Mouse (Mus musculus): ENCODE results near the gene Bex1.

The Bex1 gene

DNA sequence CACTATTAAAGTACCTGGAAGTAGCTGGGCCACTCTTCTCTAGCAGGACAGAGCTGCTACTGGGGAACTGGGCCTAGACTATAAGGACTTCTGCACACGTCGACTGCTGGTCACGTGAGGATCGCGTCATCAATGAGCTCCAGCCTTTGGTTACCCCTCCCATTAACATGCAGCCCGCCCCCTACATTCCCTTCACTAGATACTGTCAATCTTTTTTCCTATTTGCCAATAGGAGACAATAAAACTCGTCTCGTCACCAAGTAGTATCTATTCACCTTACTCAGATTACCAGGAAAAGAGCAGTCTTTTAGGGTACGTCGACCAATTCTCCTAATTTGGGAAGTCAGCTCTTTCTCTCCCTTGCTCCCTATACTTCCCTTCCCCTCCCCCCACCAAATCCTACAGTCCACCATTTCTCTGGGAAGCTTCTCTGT, 43.2 kb downstream of the Bex1 start, which contains the start of gene Tceal8:
TSS of gene Tceal8 (minus strand) at position 225 of the 434 bp plus-strand sequence.
- peak; percentile 97 for DNase-seq (ENCODE audit: low read depth, low spot score)

DNA sequence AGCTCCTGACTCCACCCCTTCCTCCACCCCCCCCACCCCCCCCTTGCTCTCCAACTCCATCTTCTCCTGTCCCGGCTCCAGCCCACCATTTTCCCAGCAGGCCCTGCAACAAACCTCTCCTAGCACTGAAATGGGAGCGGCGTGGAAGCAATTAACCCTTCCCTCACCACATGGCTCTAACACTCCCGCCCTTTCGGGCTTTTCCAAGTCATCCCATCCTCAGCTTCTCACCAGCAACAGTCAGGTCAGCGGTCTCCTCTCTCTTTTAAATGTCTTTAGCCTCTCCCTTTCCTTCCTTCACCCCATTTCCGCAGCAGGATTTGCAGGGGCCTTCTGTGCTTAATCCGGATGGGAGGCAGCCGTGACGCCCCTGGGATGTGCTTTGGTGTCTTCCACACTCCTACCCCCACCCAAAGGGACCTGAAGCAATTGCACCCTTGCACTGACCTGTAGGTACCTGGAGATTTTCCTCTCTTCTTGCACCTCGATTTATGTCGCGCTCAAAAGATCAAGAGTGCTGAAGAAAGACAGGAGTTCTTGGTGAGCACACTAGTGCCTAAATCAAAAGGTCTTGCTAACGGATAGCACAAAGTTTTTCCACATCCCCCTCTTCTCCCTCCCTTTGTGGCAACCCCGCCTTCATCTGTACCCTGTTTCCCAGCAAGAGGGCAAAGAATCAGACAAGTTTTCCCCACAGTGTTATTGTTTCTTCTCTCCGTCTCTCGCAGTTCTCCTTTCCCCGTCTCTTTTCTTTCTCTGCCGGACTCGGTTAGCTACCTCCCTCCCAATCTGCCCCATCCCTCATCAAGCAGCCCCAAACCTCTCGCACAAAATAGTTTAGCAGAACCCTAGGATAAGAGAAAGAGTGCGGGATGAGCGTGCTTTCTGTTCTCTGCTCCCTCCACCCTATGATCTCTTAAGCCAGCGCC, 43.9 kb downstream of the Bex1 start:
- peak; percentile 83 for DNase-seq (ENCODE audit: low read depth, low spot score)

DNA sequence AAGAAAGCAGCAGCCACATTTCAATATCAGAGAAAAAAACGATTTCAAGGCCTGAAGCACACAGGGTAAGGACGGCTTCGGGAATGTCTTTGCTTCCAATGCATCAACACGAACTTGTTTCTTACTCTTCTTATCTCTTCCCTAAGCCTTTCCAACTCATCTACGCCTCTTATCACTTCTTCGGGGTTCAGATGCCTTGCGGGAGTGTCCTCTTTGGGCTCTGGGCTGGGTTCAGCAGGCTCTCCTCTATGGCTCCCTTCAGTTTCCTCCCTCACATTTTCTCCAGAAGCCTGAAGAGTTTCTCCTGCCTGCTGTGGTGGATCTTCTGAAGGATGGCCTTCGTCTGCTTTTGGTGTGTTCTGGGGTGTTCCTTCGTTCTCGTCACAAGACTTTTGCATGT, 44.7 kb downstream of the Bex1 start:
- no peak for DNase-seq (ENCODE audit: low read depth, low spot score)

Measured in ES-CJ7 (cell line).